Mouse (Mus musculus) adrenal gland, adult 2 months (tissue): ENCODE results near the gene 4930556J24Rik. TPM values are rescaled to one million over a fixed set of nuclear protein-coding genes. Genes with fewer than 3 reads are reported as not detected.
"Not testable (repeated sequence)": the region's sequence is repeated elsewhere in the genome, so short reads cannot be mapped to it uniquely, and the experiment has no call there.

ENCODE experiments used
- DNase-seq: peaks from one replicate; pipeline ENCODE4 v3.0.0; 2021
- polyA plus RNA-seq: library from polyadenylated mRNA; depleted of rRNA; stranded (reverse); fragments of >200 nt; gene quantifications from 2 replicates; pipeline ENCODE4 v1.2.3, GENCODE M21; 2012
- total RNA-seq, 2 experiments: library from RNA; stranded (reverse); gene quantifications; 2 replicates each; pipeline ENCODE4 v1.2.3; 2021

4930556J24Rik gene
- total and polyA plus RNA-seq, 3 experiments: not detected

- DNase-seq: peak; percentile 67
Measured at GRCm38 (mm10) chr11:3921281-3921850, 55.2 kb downstream of the 4930556J24Rik start.

- peak; percentile 82 for DNase-seq
Measured at GRCm38 (mm10) chr11:3920476-3920875, 56.1 kb downstream of the 4930556J24Rik start.

- no peak for DNase-seq
Measured at GRCm38 (mm10) chr11:3918738-3919137, 57.8 kb downstream of the 4930556J24Rik start.

GRCm38 (mm10) chr11:3914109-3914840, 62.3 kb downstream of the 4930556J24Rik start, which contains the start of gene Slc35e4:
Gene Slc35e4, minus strand, starts transcription at chr11:3914664.
- DNase-seq: peak; percentile 85

GRCm38 (mm10) chr11:3913316-3914108, 63.1 kb downstream of the 4930556J24Rik start:
- DNase-seq: peak; percentile 98

- DNase-seq: peak; percentile 65
Measured at GRCm38 (mm10) chr11:3912875-3913271, 63.7 kb downstream of the 4930556J24Rik start.

GRCm38 (mm10) chr11:3912100-3912874, 64.3 kb downstream of the 4930556J24Rik start:
- peak; percentile 58 for DNase-seq

GRCm38 (mm10) chr11:3911440-3911839, 65.1 kb downstream of the 4930556J24Rik start:
- not testable (repeated sequence) for DNase-seq

- no peak for DNase-seq
Measured at GRCm38 (mm10) chr11:3910513-3911310, 65.9 kb downstream of the 4930556J24Rik start.

GRCm38 (mm10) chr11:3909236-3909635, 67.3 kb downstream of the 4930556J24Rik start:
- no peak for DNase-seq

GRCm38 (mm10) chr11:3905446-3905845, 71.1 kb downstream of the 4930556J24Rik start:
- peak; percentile 80 for DNase-seq

GRCm38 (mm10) chr11:3904673-3905072, 71.9 kb downstream of the 4930556J24Rik start:
- DNase-seq: no peak

GRCm38 (mm10) chr11:3903046-3903445, 73.5 kb downstream of the 4930556J24Rik start:
- DNase-seq: peak; percentile 86

- DNase-seq: no peak
Measured at GRCm38 (mm10) chr11:3902516-3902915, 74.1 kb downstream of the 4930556J24Rik start.

GRCm38 (mm10) chr11:3900296-3900695, 76.3 kb downstream of the 4930556J24Rik start:
- no peak for DNase-seq

- DNase-seq: no peak
Measured at GRCm38 (mm10) chr11:3895933-3896332, 80.6 kb downstream of the 4930556J24Rik start.

GRCm38 (mm10) chr11:3895458-3895857, 81.1 kb downstream of the 4930556J24Rik start:
- no peak for DNase-seq

- DNase-seq: peak; percentile 95
Measured at GRCm38 (mm10) chr11:3894406-3895281, 81.9 kb downstream of the 4930556J24Rik start, which contains the start of the genes 4921536K21Rik and Dusp18. Gene 4921536K21Rik, minus strand, starts transcription at chr11:3895098. Gene Dusp18, plus strand, starts transcription at chr11:3895240.

- DNase-seq: no peak
Measured at GRCm38 (mm10) chr11:3893970-3894369, 82.6 kb downstream of the 4930556J24Rik start.
